Mouse (Mus musculus): Measurements from ENCODE around the gene Mmp24. TPM values are rescaled to one million over a fixed set of nuclear protein-coding genes. Genes with fewer than 3 reads are reported as not detected.

Mmp24 gene
- total RNA-seq, 2 experiments from 2014 or later: 1.2 to 2.3 TPM

DNA sequence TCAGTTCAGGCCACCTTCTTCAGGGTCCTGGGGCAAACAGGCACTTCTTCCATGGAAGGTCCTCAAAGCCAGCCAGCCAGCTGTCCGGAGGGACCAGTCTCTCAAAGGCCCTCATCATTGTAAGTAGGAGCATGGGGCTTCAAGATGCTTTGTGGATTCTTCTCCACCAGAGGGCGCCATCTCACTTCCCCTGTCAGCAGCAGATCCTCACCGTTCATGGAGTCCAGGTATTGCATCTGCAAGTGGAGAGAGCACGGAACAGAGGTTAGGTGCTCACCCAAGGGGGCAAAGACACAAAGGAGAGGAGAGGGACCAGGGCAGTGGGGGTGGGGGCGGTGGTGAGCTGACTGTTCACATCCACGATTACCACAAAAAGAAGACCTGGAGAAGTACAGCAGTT lies 73.1 kb downstream of the Mmp24 start:
- peak; percentile 79 to 81 for DNase-seq (ENCODE audit: low spot score in 2 of 2)

DNA sequence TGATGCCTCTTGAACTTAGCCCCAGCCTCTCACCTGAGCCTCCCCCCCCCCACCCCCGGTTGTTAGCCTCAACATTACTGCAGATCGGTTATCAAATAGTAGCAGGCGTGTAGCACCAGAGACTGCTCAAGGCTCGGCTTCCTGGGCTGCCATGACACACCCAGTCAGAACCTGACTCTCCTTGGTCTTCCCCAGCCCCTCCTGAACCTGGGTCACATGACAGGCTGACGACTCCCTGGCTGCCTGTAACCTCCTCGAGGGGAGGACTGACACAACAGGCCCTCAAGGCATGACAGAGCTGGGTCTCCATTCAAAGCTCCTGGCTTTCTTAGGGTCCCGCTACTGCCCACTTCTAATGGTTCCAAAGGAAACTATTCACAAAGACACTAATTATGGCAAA lies 74.3 kb downstream of the Mmp24 start:
- DNase-seq (ENCODE audit: low spot score in 2 of 2): no peak

DNA sequence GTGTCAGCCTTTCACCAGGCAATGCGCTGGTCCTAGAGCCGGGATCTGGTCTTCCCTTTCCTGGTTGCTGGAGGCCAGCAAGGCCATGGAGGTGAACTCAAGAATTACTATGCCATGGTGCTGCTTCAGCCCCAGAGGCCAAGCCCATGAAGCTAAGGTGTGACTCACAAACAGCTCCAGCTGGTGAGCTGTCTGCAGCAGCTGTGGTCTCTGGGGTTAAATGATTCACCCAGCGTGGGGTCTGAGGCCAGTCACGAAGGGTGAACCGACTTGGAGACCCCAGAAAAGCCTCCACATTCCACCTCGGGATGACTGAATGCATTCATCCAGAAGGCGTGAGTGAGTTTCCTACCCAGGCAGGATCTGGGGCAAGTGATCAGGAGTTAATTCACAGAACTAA lies 75.0 kb downstream of the Mmp24 start:
- DNase-seq (ENCODE audit: low spot score in 2 of 2): no peak

DNA sequence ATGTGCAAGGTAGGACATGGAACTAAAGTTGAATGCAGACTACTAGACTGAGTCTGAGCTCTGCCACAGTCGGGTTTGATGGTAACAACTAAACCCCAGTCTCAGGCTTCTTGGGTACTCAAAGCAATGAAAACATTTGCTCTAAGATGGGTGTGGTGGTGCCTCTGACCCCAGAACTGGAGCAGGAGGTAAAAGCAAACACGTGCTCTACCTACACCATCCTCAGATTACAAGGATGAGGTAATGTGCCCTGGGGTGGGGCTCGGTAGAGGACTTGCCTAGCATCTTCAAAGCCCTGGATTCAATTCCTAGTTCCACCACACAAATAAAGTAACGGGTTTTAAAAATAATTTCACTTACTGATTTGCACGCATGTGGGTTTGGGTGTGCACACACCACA lies 77.4 kb downstream of the Mmp24 start:
- no peak for DNase-seq (ENCODE audit: low spot score in 2 of 2)

DNA sequence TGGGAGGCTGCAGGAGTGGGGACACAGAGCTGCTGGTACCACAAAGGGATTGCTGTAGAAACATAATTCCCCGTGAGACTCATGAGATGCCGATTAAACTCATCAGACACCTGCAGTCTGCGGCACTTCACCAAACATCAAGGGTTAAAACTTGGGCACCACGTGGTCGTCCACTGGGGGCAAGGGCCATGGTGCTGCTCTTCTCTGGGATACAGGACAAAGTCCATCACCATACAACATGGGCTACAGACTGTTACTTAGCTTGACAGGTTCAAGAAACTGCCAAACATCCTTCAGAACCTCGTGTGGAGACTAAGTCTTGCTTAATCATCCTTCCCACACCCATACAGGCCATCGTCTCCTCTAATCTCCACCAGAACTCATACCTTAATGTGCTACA lies 85.0 kb downstream of the Mmp24 start:
- no peak for DNase-seq (ENCODE audit: low spot score in 2 of 2)

GRCm38 (mm10) chr2:155861581-155861980 lies 86.4 kb downstream of the Mmp24 start:
- DNase-seq (ENCODE audit: low spot score in 2 of 2): peak in 1 of 2 experiments; percentile 19

DNA sequence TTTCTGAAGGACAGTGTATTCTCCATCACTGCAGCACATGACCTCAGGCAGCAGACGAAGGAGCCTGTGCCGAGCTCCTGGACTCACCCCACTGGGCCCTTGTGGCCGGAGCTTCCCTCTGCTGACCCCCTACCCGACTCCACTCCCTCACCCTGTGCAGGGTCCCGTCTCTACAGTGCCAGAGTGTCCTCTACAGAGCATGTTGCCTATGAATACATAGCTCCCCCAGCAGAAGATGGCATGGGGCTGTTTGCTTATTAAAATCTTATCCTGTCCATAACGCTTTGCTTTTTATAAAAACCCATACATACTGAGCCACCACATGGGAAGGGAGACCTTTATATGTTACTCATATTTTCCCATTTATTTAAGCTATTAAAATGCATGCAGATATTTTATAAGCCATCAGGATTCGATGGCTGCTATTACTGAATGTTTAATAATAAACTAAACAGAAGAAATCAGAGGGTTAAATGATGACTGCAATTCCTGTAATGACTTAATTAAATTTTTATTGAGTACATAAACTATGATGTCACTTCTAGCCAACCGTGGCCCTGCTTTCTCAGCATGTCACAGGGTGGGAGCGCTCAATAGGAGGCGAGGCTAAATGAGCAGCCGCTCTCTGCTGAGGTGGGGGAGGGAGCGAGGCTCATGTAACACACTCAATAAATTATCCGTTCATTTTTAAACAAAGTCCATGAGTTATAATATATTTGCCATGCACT lies 87.6 kb downstream of the Mmp24 start:
- no peak for DNase-seq (ENCODE audit: low spot score in 2 of 2)

DNA sequence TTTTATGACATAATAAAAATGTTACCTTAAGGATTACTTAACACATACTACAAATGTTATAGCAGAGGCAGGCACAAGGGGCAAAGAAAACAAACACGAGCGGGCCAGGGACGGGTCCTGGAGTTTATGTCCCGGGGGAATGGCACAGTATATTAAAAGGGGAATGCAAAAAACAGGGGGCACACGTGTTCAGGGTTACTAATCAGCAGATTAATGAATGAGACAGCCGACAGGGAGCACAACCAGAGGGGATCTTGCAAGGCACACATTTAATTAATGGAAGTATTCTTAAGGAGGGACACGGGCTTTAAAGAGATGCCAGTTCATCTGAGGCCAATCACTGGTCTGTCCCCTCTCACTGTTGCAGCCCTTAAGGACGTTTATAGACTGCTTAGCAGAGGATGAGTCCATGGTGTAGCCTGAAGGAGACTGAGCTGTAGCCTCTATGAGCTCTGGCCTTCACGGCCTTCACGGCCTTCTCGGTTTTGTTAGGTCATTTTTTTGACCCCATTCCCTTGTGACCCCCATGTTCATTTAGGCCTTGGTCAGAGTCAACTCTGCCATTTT lies 88.2 kb downstream of the Mmp24 start:
- no peak for DNase-seq (ENCODE audit: low spot score in 2 of 2)

Other genes starting within 250 kb of the Mmp24 start
- 10 to 100 TPM; 41.4 to 67.5 TPM for gene Gss, start 182.5 kb upstream of the Mmp24 start, total RNA-seq (2021)
- under 1 TPM; 0.17 to 0.45 TPM for gene Myh7b, start 164.1 kb upstream of the Mmp24 start, total RNA-seq (2021)
- gene Trpc4ap, start 83.0 kb upstream of the Mmp24 start, total RNA-seq (2021): 100 to 1,000 TPM; 123 to 144 TPM
- gene Edem2, start 45.9 kb upstream of the Mmp24 start, total RNA-seq (2021): 10 to 100 TPM; 36.9 to 46.2 TPM
- gene Gm17581, start 39.5 kb upstream of the Mmp24 start, total RNA-seq (2021): not detected
- 100 to 1,000 TPM in 1 of 2 experiments, 10 to 100 TPM in 1; 44.9 to 104 TPM for gene Procr, start 24.2 kb upstream of the Mmp24 start, total RNA-seq (2021)
- gene BC029722, start 44.1 kb downstream of the Mmp24 start, total RNA-seq (2021): 100 to 1,000 TPM; 171 to 240 TPM
- 100 to 1,000 TPM; 131 to 138 TPM for gene Eif6, start 51.6 kb downstream of the Mmp24 start, total RNA-seq (2021)
- gene Fam83c, start 59.5 kb downstream of the Mmp24 start, total RNA-seq (2021): not detected
- gene Uqcc1, start 155.0 kb downstream of the Mmp24 start, total RNA-seq (2021): 100 to 1,000 TPM; 122 to 139 TPM
- not detected for gene Gm15557, start 165.4 kb downstream of the Mmp24 start, total RNA-seq (2021)
- gene Gdf5, start 170.0 kb downstream of the Mmp24 start, total RNA-seq (2021): under 1 TPM in 1 of 2 experiments, not detected in 1; 0.38 TPM
- 10 to 100 TPM in 1 of 2 experiments, 1 to 10 TPM in 1; 9.9 to 10.7 TPM for gene Cep250, start 181.1 kb downstream of the Mmp24 start, total RNA-seq (2021)
- gene 6430550D23Rik, start 232.6 kb downstream of the Mmp24 start, total RNA-seq (2021): 1 to 10 TPM; 1.2 to 2.0 TPM
- 100 to 1,000 TPM; 215 to 227 TPM for gene Ergic3, start 232.7 kb downstream of the Mmp24 start, total RNA-seq (2021)

All from adrenal gland, adult 18-20 months (tissue).